Mouse (Mus musculus): ENCODE data around the gene Rrp8. TPM values are rescaled to one million over a fixed set of nuclear protein-coding genes. Genes with fewer than 3 reads are reported as not detected.

The Rrp8 gene
- polyA plus RNA-seq (2015; fragmentation: Nextera tagmentation; extraction: Ambion mirVana), result 22.4 and 23.4 TPM in 2 replicates

GRCm38 (mm10) chr7:105736911-105737521 is at the start of gene Rrp8:
Gene Rrp8 (minus strand): TSS chr7:105737385.
- H3K9me3 ChIP-seq (replicated peaks; ENCODE audit: control insufficient read depth, low read length, poor library complexity, severe bottlenecking), result no peaks in the 10 kb centered on the region
- ATAC-seq, result peak; percentile 33
- H3K36me3 ChIP-seq (ENCODE audit: control insufficient read depth, insufficient read depth, low read length), result peaks cover 21% of the 10 kb centered on the region
- no peaks in the 10 kb centered on the region for H3K27me3 ChIP-seq (ENCODE audit: control insufficient read depth, insufficient read depth, low read depth, low read length)
- peaks cover 27% of the 10 kb centered on the region for H3K4me1 ChIP-seq (ENCODE audit: control insufficient read depth, insufficient read depth, low read length)
- 0% methylated on average over 30 of the region's 30 CpGs for WGBS
- peak within 1 kb of the TSS; percentile 77 for H3K27ac ChIP-seq (ENCODE audit: low read length)
- peak within 1 kb of the TSS; percentile 90 for H3K9ac ChIP-seq (ENCODE audit: low read depth, low read length)
- peak within 1 kb of the TSS; percentile 97 for H3K4me2 ChIP-seq (ENCODE audit: low read length)
- H3K4me3 ChIP-seq (ENCODE audit: low read depth, low read length), result peak within 1 kb of the TSS; percentile 85

- H3K4me3 ChIP-seq (ENCODE audit: low read depth, low read length), result peak overlapping the region; percentile 91
- 0 out of 2 replicates have a peak, but pooled peaks cover 2% of the 10 kb centered on the region for H3K36me3 ChIP-seq (ENCODE audit: control insufficient read depth, insufficient read depth, low read length)
- 2% methylated on average over 17 of the region's 20 CpGs for WGBS
- ATAC-seq, result peak; percentile 76
- peak overlapping the region; percentile 99 for H3K27ac ChIP-seq (ENCODE audit: low read length)
- H3K9me3 ChIP-seq (replicated peaks; ENCODE audit: control insufficient read depth, low read length, poor library complexity, severe bottlenecking), result no peaks in the 10 kb centered on the region
- H3K4me1 ChIP-seq (ENCODE audit: control insufficient read depth, insufficient read depth, low read length), result peaks cover 53% of the 10 kb centered on the region
- H3K27me3 ChIP-seq (ENCODE audit: control insufficient read depth, insufficient read depth, low read depth, low read length), result no peaks in the 10 kb centered on the region
- peak overlapping the region; percentile 93 for H3K4me2 ChIP-seq (ENCODE audit: low read length)
- peak overlapping the region; percentile 100 for H3K9ac ChIP-seq (ENCODE audit: low read depth, low read length)
Observed at GRCm38 (mm10) chr7:105786506-105787284, 49.5 kb upstream of the Rrp8 start.

- Histone ChIP-seq H3K36me3 (ENCODE audit: control insufficient read depth, insufficient read depth, low read length) (peaks cover 13% of the 10 kb centered on the region; the same call in 1 of the 2 replicates), H3K27me3 (ENCODE audit: control insufficient read depth, insufficient read depth, low read depth, low read length) (no peaks in the 10 kb centered on the region), H3K4me2 (ENCODE audit: low read length) (peak overlapping the region; percentile 93), H3K4me3 (ENCODE audit: low read depth, low read length) (peak overlapping the region; percentile 17; the same call in 1 of the 2 replicates), H3K9ac (ENCODE audit: low read depth, low read length) (0 out of 2 replicates have a peak overlapping the region, but pooled peaks have one; percentile 28), H3K9me3 (replicated peaks; ENCODE audit: control insufficient read depth, low read length, poor library complexity, severe bottlenecking) (no peaks in the 10 kb centered on the region), H3K4me1 (ENCODE audit: control insufficient read depth, insufficient read depth, low read length) (peaks cover 56% of the 10 kb centered on the region), H3K27ac (ENCODE audit: low read length) (no peak overlapping the region)
- ATAC-seq, result no peak
- 22% methylated on average over 4 of the region's 4 CpGs for WGBS
Observed at GRCm38 (mm10) chr7:105784556-105784955, 47.4 kb upstream of the Rrp8 start.

GRCm38 (mm10) chr7:105783861-105784260 is 46.7 kb upstream of the Rrp8 start:
- WGBS, result 40% methylated on average over 4 of the region's 4 CpGs
- H3K9ac ChIP-seq (ENCODE audit: low read depth, low read length), result peak overlapping the region; percentile 8; the same call in 1 of the 2 replicates
- no peak for ATAC-seq
- H3K36me3 ChIP-seq (ENCODE audit: control insufficient read depth, insufficient read depth, low read length), result peaks cover 16% of the 10 kb centered on the region; the same call in 1 of the 2 replicates
- H3K27me3 ChIP-seq (ENCODE audit: control insufficient read depth, insufficient read depth, low read depth, low read length), result no peaks in the 10 kb centered on the region
- H3K4me3 ChIP-seq (ENCODE audit: low read depth, low read length), result no peak overlapping the region
- no peak overlapping the region for H3K27ac ChIP-seq (ENCODE audit: low read length)
- no peaks in the 10 kb centered on the region for H3K9me3 ChIP-seq (replicated peaks; ENCODE audit: control insufficient read depth, low read length, poor library complexity, severe bottlenecking)
- peak overlapping the region; percentile 93; the same call in 1 of the 2 replicates for H3K4me2 ChIP-seq (ENCODE audit: low read length)
- peaks cover 60% of the 10 kb centered on the region for H3K4me1 ChIP-seq (ENCODE audit: control insufficient read depth, insufficient read depth, low read length)

- peaks cover 66% of the 10 kb centered on the region for H3K4me1 ChIP-seq (ENCODE audit: control insufficient read depth, insufficient read depth, low read length)
- H3K27me3 ChIP-seq (ENCODE audit: control insufficient read depth, insufficient read depth, low read depth, low read length), result no peaks in the 10 kb centered on the region
- no peak overlapping the region for H3K4me3 ChIP-seq (ENCODE audit: low read depth, low read length)
- no peaks in the 10 kb centered on the region for H3K9me3 ChIP-seq (replicated peaks; ENCODE audit: control insufficient read depth, low read length, poor library complexity, severe bottlenecking)
- H3K9ac ChIP-seq (ENCODE audit: low read depth, low read length), result 0 out of 2 replicates have a peak overlapping the region, but pooled peaks have one; percentile 15
- H3K36me3 ChIP-seq (ENCODE audit: control insufficient read depth, insufficient read depth, low read length), result peaks cover 14% of the 10 kb centered on the region; the same call in 1 of the 2 replicates
- 0 out of 2 replicates have a peak overlapping the region, but pooled peaks have one; percentile 4 for H3K4me2 ChIP-seq (ENCODE audit: low read length)
- peak; percentile 41 for ATAC-seq
- H3K27ac ChIP-seq (ENCODE audit: low read length), result peak overlapping the region; percentile 6
- WGBS, result 48% methylated on average over 4 of the region's 4 CpGs
Observed at GRCm38 (mm10) chr7:105778553-105779265, 41.5 kb upstream of the Rrp8 start.

GRCm38 (mm10) chr7:105777797-105778552 is 40.8 kb upstream of the Rrp8 start:
- H3K4me1 ChIP-seq (ENCODE audit: control insufficient read depth, insufficient read depth, low read length), result peaks cover 59% of the 10 kb centered on the region
- H3K27ac ChIP-seq (ENCODE audit: low read length), result peak overlapping the region; percentile 6
- no peaks in the 10 kb centered on the region for H3K9me3 ChIP-seq (replicated peaks; ENCODE audit: control insufficient read depth, low read length, poor library complexity, severe bottlenecking)
- 0 out of 2 replicates have a peak overlapping the region, but pooled peaks have one; percentile 15 for H3K9ac ChIP-seq (ENCODE audit: low read depth, low read length)
- H3K36me3 ChIP-seq (ENCODE audit: control insufficient read depth, insufficient read depth, low read length), result peaks cover 15% of the 10 kb centered on the region
- H3K27me3 ChIP-seq (ENCODE audit: control insufficient read depth, insufficient read depth, low read depth, low read length), result no peaks in the 10 kb centered on the region
- H3K4me2 ChIP-seq (ENCODE audit: low read length), result peak overlapping the region; percentile 4
- no peak overlapping the region for H3K4me3 ChIP-seq (ENCODE audit: low read depth, low read length)
- 58% methylated on average over 13 of the region's 13 CpGs for WGBS
- ATAC-seq, result peak; percentile 24

GRCm38 (mm10) chr7:105777316-105777715 is 40.1 kb upstream of the Rrp8 start:
- peaks cover 20% of the 10 kb centered on the region for H3K36me3 ChIP-seq (ENCODE audit: control insufficient read depth, insufficient read depth, low read length)

GRCm38 (mm10) chr7:105776026-105776425 is 38.8 kb upstream of the Rrp8 start:
- Histone ChIP-seq H3K4me1 (ENCODE audit: control insufficient read depth, insufficient read depth, low read length) (peaks cover 54% of the 10 kb centered on the region), H3K27ac (ENCODE audit: low read length) (no peak overlapping the region), H3K4me3 (ENCODE audit: low read depth, low read length) (no peak overlapping the region), H3K9ac (ENCODE audit: low read depth, low read length) (no peak overlapping the region), H3K9me3 (replicated peaks; ENCODE audit: control insufficient read depth, low read length, poor library complexity, severe bottlenecking) (no peaks in the 10 kb centered on the region), H3K4me2 (ENCODE audit: low read length) (no peak overlapping the region), H3K27me3 (ENCODE audit: control insufficient read depth, insufficient read depth, low read depth, low read length) (no peaks in the 10 kb centered on the region), H3K36me3 (ENCODE audit: control insufficient read depth, insufficient read depth, low read length) (peaks cover 28% of the 10 kb centered on the region)
- no peak for ATAC-seq
- WGBS, result 92% methylated on average over 2 of the region's 2 CpGs

More at GRCm38 (mm10) chr7:105777316-105777715, 40.1 kb upstream of the Rrp8 start:
- WGBS, result 100% methylated on average over 1 of the region's 1 CpGs
- no peaks in the 10 kb centered on the region for H3K9me3 ChIP-seq (replicated peaks; ENCODE audit: control insufficient read depth, low read length, poor library complexity, severe bottlenecking)
- H3K4me1 ChIP-seq (ENCODE audit: control insufficient read depth, insufficient read depth, low read length), result peaks cover 52% of the 10 kb centered on the region
- no peaks in the 10 kb centered on the region for H3K27me3 ChIP-seq (ENCODE audit: control insufficient read depth, insufficient read depth, low read depth, low read length)
- no peak for ATAC-seq
- no peak overlapping the region for H3K4me2 ChIP-seq (ENCODE audit: low read length)
- no peak overlapping the region for H3K27ac ChIP-seq (ENCODE audit: low read length)
- no peak overlapping the region for H3K9ac ChIP-seq (ENCODE audit: low read depth, low read length)
- H3K4me3 ChIP-seq (ENCODE audit: low read depth, low read length), result no peak overlapping the region
